Mouse (Mus musculus): ENCODE measurements at regions not wholly inside any gene's neighbourhood (a gene's known extent, or its start where the extent isn't known, plus 50 kb on each side); places are given as distances from the start of the nearest gene placed in this dataset.

GRCm38 (mm10) chr6:67113686-67114278 lies 76.5 kb upstream of the Gadd45a start:
- no peak for DNase-seq

GRCm38 (mm10) chr6:67113261-67113660 lies 76.0 kb upstream of the Gadd45a start:
- DNase-seq, result no peak

DNA sequence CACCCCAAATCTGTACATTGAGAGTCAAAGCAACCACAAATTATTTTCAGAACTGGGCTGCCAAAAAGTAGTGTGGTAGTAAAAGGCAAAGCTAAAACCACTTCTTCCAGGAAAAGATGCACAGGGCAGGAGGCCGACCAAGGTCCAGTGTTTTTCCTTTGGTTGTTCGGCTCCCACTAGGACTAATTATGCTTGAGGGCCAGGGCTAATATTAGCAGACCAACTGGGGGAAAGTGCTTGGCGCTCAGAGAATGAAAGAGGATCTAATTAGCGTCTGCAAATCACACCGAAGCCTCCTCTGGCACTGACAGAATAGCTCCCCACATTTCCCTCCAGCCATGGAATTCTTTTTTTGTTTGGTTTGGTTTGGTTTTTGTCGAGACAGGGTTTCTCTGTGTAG lies 75.1 kb upstream of the Gadd45a start:
- no peak for DNase-seq

DNA sequence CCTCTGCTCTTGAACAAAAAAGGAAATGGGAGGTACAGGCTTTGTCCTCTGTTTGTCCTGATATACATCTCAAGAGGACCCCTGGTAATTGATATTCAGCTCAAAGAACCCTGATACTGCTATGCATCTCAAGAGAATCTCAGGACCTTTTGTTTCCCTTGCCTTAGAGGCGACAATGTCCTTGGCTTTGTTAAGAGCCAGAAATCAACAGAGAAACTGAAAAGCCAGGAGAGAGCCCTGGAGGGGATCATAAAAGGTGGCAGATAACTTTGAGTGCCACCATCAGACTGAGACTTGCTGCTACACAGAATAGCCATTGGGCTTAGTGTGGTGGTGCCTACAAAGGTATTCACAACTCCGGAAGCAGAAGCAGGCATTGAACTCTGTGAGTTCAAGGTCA lies 74.3 kb upstream of the Gadd45a start:
- DNase-seq, result no peak

DNA sequence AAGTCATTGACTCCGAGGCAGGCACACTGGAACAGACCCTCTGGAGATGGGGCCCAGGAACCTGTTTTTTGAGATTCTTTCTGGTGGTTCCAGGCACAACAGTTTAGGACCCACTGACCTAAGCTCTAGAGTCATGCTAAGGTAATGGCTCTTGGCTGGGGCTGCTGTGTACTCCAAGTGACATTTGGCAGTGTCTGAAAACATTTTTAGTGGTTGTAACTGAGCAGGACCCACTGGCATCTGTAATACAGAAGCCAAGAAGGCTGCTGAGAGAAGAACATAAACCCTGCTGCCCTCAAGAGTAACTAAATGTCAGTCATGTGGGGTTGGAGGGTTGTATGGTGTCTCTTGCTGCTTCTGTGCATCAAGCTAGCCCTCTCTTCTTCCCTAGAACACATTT lies 73.1 kb upstream of the Gadd45a start:
- no peak for DNase-seq

DNA sequence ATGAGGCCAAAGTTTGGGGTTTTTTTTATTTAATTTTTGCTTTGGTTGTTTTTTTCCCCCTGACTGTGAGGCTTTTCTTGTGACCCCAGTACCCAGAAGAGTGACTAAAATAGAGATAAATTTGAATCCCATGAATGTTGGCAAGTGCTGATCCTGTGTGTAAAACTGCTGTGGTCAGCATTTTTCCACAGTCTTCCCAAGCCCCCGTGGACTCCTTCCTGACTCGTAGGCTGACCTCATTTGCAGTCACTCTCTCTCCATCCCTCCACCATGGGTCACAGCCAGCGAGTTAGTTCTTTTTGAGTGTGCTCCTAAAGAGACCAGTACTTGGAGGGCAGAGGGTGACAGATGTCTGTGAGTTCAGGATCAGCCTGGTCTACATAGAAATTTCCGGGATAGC lies 72.5 kb upstream of the Gadd45a start:
- no peak for DNase-seq

DNA sequence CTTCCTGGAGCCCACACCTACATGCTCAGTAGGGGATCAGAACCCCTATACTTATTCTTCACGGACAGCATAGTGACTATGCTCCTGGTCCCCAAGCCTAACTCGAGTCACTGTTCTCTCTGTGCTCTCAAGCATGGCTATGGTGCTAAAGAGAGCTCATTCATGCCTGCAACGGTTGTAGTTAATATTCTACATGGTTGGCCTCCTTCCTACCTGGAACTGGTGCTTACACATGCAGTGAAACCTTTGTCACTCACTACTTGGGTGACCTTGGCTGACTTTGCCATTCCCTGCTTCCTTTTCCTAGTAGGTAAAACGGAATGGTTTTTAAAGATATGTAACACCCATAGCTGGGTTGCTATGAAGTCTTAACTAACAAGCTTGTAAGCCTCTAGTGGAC lies 70.3 kb upstream of the Gadd45a start:
- no peak for DNase-seq

GRCm38 (mm10) chr6:67106493-67106892 lies 69.2 kb upstream of the Gadd45a start:
- peak in 1 of 2 experiments; percentile 41 for DNase-seq

DNA sequence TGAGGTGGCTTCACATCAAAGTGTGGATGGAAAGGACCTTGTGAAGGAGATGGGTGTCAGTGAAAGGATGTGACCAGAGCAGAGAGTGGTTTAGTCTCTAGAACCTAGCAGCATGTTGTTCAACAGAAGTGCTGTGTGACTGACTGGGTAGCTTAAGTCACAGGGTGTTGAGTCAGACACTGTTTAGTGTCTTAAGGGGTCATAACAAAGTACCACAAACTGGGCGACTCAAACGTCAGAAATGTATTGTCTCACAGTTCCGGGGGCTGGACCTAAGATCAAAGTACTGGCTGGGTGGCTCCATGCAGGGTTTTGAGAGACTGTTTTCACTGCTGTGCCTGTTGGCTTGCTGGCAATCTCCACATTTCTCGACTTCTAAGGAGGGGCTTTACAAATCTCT lies 68.1 kb upstream of the Gadd45a start:
- DNase-seq, result no peak

- no peak for DNase-seq
Observed at GRCm38 (mm10) chr6:67104205-67104604, 66.9 kb upstream of the Gadd45a start.

DNA sequence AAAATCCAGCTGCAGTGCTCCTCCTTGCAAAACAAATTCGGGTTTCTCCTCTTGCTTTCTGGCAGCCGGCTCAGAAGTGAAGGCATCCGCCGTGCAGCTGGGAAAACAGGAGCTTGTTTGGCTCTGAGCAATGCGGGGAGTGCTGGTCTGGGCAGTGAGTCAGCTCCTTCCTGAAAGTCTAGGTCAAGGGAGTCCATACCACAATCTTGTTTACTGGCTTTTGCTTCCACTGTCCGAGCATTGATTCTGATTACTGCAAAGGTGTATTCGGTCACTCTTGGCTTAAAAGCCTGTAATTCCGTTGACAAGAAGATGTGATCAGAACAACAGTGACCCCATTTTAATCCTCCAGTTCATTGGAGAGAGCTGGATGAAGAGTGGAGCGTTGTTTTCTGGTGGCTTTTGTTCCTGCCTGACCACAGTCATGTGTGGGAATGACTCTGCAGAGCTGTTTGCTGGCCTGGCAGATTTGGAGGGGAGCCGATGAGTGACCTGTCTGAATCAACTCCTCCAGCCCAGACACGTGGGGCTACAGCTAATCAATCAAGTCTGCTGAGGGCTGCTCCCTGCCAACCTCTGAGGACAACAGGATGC lies 65.4 kb upstream of the Gadd45a start:
- peak; percentile 32 to 49 for DNase-seq

GRCm38 (mm10) chr6:67102014-67102413 lies 64.8 kb upstream of the Gadd45a start:
- DNase-seq, result peak in 1 of 2 experiments; percentile 35

- DNase-seq, result no peak
Observed at GRCm38 (mm10) chr6:67094426-67094825, 57.2 kb upstream of the Gadd45a start.

GRCm38 (mm10) chr6:67093128-67093527 lies 55.9 kb upstream of the Gadd45a start:
- DNase-seq, result no peak

DNA sequence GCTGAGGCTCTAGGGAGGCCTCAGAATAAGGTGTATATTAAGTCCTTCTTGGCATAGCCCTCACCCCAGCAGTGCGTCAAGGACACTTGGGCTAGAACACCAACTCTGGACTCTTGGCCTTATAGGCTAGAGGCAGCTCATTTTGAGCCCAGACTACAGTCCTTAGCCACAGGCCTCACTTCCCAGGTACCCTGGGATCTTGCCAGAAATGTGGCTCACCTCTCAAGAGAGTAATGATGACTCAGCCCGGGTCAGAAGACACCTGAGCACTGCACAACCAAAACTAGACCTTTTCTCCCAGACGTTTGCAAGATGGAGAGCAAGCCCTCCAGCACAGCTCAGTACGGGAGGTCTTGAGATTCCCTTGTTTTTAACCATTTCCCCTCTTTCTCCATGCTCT lies 52.9 kb upstream of the Gadd45a start:
- DNase-seq, result peak; percentile 38 to 57

GRCm38 (mm10) chr6:67089530-67090140 lies 52.4 kb upstream of the Gadd45a start:
- peak; percentile 23 to 35 for DNase-seq

GRCm38 (mm10) chr6:67088741-67089455 lies 51.6 kb upstream of the Gadd45a start:
- no peak for DNase-seq

- no peak for DNase-seq
Observed at GRCm38 (mm10) chr6:67087837-67088440, 50.7 kb upstream of the Gadd45a start.

- DNase-seq, result no peak
Observed at GRCm38 (mm10) chr6:67087393-67087792, 50.1 kb upstream of the Gadd45a start.
